Mouse (Mus musculus) limb, embryonic 10.5 days (tissue): ENCODE results near the gene Tenm2. TPM values are rescaled to one million over a fixed set of nuclear protein-coding genes. Genes with fewer than 3 reads are reported as not detected.

Source experiments
- DNase-seq: peaks from one replicate; pipeline ENCODE4 v3.0.0-alpha.2; 2017; ENCODE audit warnings: low spot score
- H3K27ac ChIP-seq: fragments of 300-500 bp; sonication (generic); 2 replicates; pipeline ENCODE4 v1.5.1; 2016; ENCODE audit warnings: mild to moderate bottlenecking
- H3K27me3 ChIP-seq: fragments of 300-500 bp; sonication (generic); 2 replicates; pipeline ENCODE4 v1.6.1; 2016; ENCODE audit warnings: low read depth, mild to moderate bottlenecking; ENCODE audit not compliant: poor library complexity, severe bottlenecking
- H3K36me3 ChIP-seq: fragments of 300-500 bp; sonication (generic); 2 replicates; pipeline ENCODE4 v1.6.1; 2016; ENCODE audit warnings: mild to moderate bottlenecking, moderate library complexity
- H3K4me1 ChIP-seq: fragments of 300-500 bp; sonication (generic); 2 replicates; pipeline ENCODE4 v1.6.1; 2016
- H3K4me3 ChIP-seq: fragments of 300-500 bp; sonication (generic); 2 replicates; pipeline ENCODE4 v1.5.1; 2016; ENCODE audit warnings: mild to moderate bottlenecking, moderate library complexity
- H3K9me3 ChIP-seq: fragments of 300-500 bp; sonication (generic); replicated peaks from 2 replicates; pipeline ENCODE4 v1.6.1; 2016; ENCODE audit warnings: mild to moderate bottlenecking
- WGBS: fragments of 180-500 bp; shearing (Covaris S2); methylation state at CpG from one replicate; pipeline ENCODE4 v1.1.7; 2016; 5-methylcytosine and 5-hydroxymethylcytosine counted together
- polyA plus RNA-seq: library from polyadenylated mRNA; unstranded; fragments of >200 nt; fragmentation: Nextera tagmentation; extraction: Ambion mirVana; gene quantifications from 2 replicates; pipeline ENCODE4 v1.2.1, GENCODE M21; 2016

Gene Tenm2
- polyA plus RNA-seq, 1 experiment from 2014 or later: 0.60 TPM

DNA sequence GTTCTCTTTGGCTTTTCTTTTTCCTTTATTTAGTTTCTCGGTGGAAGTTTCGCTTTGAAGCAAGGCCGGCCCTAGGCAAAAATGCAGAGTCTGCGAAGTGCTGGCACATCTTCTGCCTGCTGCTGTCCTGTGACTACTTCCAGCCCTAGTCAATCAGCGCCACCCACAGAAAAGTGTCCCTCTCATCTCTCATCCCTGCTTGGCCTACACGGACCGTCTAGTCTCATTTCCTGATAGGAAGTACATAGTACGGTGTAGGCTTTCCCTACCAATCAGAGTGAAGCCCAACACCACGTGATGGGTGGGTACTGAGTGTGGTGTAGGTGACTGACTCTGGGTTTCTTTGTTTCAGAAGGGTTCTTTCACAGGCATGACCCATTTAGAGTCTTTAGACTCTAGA lies 783.3 kb downstream of the Tenm2 start:
- Histone ChIP-seq H3K4me3 (no peak overlapping the region), H3K36me3 (no peaks in the 10 kb centered on the region), H3K4me1 (no peaks in the 10 kb centered on the region), H3K27me3 (no peaks in the 10 kb centered on the region), H3K27ac (no peak overlapping the region), H3K9me3 (no peaks in the 10 kb centered on the region)
- WGBS: 84% methylated on average over 9 of the region's 9 CpGs
- no peak for DNase-seq

DNA sequence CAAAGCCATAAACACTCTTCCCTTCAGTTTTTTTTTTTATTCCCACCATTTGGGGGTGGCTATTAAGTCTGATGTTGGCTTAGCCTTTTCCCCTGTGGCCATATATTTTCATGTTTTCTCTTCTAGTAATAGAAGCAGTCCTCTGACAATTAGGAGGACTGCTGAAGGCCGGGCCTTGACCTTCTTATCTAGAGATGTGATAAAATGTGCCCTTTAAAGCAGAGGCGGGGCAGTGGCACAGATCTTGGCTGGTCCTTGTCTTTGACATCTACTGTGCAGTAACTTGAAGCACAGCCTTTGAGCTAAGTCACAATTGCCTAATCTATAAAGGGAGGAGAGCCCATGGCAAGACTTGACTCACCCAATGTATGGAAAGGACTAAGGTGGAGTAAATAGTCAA lies 789.4 kb downstream of the Tenm2 start:
- Histone ChIP-seq H3K9me3 (no peaks in the 10 kb centered on the region), H3K4me3 (no peak overlapping the region), H3K27ac (no peak overlapping the region), H3K36me3 (no peaks in the 10 kb centered on the region), H3K4me1 (peaks cover 11% of the 10 kb centered on the region), H3K27me3 (no peaks in the 10 kb centered on the region)
- WGBS: 63% methylated on average over 2 of the region's 2 CpGs
- no peak for DNase-seq

DNA sequence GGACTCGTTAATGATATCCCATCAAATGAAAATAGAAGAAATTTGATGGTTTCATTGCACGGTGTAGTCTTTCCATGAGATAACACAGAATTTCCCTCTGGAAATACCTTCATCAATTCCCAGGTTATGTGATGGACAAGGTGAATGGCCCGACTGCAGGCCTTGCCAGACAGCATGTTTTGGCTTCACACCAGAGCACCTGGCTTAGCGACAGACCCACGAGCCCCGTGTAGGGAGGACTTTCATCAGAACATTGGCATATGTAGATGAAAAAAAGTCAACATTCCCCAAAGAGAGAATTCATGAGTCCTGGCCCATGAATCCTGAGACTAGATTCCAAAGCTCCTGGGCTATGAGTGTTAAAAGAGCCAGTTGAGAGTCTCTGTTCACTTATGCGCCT lies 791.9 kb downstream of the Tenm2 start:
- no peak overlapping the region for H3K4me3 ChIP-seq
- no peak overlapping the region for H3K27ac ChIP-seq
- no peaks in the 10 kb centered on the region for H3K36me3 ChIP-seq
- H3K9me3 ChIP-seq: no peaks in the 10 kb centered on the region
- no peaks in the 10 kb centered on the region for H3K27me3 ChIP-seq
- WGBS: 94% methylated on average over 7 of the region's 7 CpGs
- no peak for DNase-seq
- H3K4me1 ChIP-seq: peaks cover 17% of the 10 kb centered on the region

GRCm38 (mm10) chr11:36441801-36442200 lies 794.0 kb downstream of the Tenm2 start:
- Histone ChIP-seq H3K27ac (no peak overlapping the region; the same call in 1 of the 2 replicates), H3K4me1 (peaks cover 17% of the 10 kb centered on the region), H3K36me3 (no peaks in the 10 kb centered on the region), H3K9me3 (no peaks in the 10 kb centered on the region), H3K4me3 (no peak overlapping the region), H3K27me3 (no peaks in the 10 kb centered on the region)
- 17% methylated on average over 6 of the region's 6 CpGs for WGBS
- DNase-seq: no peak

DNA sequence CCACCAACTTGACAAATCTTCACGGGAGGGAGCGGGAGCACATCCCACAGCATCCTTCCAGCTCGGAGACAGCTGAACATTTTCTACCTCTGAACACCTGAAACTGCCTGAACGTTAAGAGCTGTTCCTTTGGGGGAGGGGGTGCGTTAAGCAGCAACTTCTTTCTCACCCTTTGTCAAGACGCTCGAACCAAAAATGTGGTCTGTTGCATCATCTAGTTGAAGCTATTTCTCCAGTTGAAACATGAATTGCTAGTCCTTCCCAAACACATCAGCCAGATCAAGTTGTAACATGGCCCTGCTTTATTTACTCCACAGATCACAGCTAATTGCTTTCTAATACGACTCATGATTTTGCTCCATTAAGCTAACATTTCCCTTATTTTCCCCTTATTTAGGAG lies 799.5 kb downstream of the Tenm2 start:
- no peak overlapping the region for H3K27ac ChIP-seq
- DNase-seq: no peak
- 54% methylated on average over 8 of the region's 8 CpGs for WGBS
- H3K9me3 ChIP-seq: no peaks in the 10 kb centered on the region
- H3K4me3 ChIP-seq: no peak overlapping the region
- H3K4me1 ChIP-seq: peaks cover 22% of the 10 kb centered on the region
- H3K36me3 ChIP-seq: no peaks in the 10 kb centered on the region
- no peaks in the 10 kb centered on the region for H3K27me3 ChIP-seq

DNA sequence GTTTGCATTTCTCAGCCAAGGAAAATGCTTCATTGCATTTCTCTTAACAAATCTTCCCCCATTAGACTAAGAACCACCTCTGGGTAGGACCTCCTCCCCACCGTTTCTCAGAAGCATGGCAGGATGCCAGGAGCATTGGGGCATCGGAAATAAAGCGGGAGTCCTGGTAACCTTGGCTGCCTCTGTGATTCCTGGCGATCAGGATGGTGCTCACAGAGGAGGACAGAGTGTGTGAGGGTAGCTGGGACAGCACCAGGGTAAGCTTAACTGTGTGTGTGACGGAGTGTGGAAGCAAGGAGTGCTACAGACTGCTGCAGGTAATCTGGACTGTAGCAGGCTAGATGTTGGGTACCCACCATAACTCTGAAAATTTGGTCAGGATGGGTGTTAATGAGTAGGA lies 806.8 kb downstream of the Tenm2 start:
- DNase-seq: no peak
- Histone ChIP-seq H3K9me3 (no peaks in the 10 kb centered on the region), H3K4me3 (no peak overlapping the region), H3K36me3 (no peaks in the 10 kb centered on the region), H3K4me1 (peaks cover 30% of the 10 kb centered on the region), H3K27me3 (no peaks in the 10 kb centered on the region), H3K27ac (0 out of 2 replicates have a peak overlapping the region, but pooled peaks have one; percentile 27)
- 91% methylated on average over 5 of the region's 5 CpGs for WGBS

- 86% methylated on average over 3 of the region's 3 CpGs for WGBS
- H3K36me3 ChIP-seq: no peaks in the 10 kb centered on the region
- peaks cover 14% of the 10 kb centered on the region for H3K4me1 ChIP-seq
- no peak for DNase-seq
- H3K4me3 ChIP-seq: no peak overlapping the region
- H3K27ac ChIP-seq: no peak overlapping the region
- no peaks in the 10 kb centered on the region for H3K9me3 ChIP-seq
- no peaks in the 10 kb centered on the region for H3K27me3 ChIP-seq
Measured at GRCm38 (mm10) chr11:36424959-36425358, 810.8 kb downstream of the Tenm2 start.

GRCm38 (mm10) chr11:36420047-36420446 lies 815.7 kb downstream of the Tenm2 start:
- H3K4me3 ChIP-seq: no peak overlapping the region
- no peak overlapping the region for H3K27ac ChIP-seq
- 82% methylated on average over 7 of the region's 7 CpGs for WGBS
- no peaks in the 10 kb centered on the region for H3K36me3 ChIP-seq
- DNase-seq: no peak
- peaks cover 6% of the 10 kb centered on the region; the same call in 1 of the 2 replicates for H3K4me1 ChIP-seq
- no peaks in the 10 kb centered on the region for H3K9me3 ChIP-seq
- no peaks in the 10 kb centered on the region for H3K27me3 ChIP-seq

DNA sequence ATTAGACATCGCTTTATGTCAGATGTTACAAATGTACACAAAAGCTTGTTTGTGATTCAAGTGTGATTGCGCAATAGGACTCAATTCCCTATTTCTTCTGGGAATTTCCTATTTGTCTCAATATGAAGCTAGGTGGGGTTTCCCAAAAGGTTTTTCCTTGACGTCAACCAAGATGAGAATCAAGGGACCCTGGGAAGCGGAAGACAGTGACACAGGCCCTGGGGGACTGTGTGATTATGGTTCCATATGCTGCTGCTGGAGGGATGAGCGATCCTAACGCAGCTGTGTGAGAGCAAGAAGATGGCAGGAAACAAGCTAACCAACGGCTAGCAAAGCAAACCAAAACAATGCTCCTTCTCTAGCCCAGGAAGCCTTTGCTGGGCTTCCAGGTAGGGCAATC lies 820.5 kb downstream of the Tenm2 start:
- no peak for DNase-seq
- Histone ChIP-seq H3K27ac (no peak overlapping the region), H3K4me3 (no peak overlapping the region), H3K36me3 (no peaks in the 10 kb centered on the region), H3K4me1 (no peaks in the 10 kb centered on the region), H3K27me3 (no peaks in the 10 kb centered on the region), H3K9me3 (no peaks in the 10 kb centered on the region)
- 80% methylated on average over 7 of the region's 7 CpGs for WGBS

DNA sequence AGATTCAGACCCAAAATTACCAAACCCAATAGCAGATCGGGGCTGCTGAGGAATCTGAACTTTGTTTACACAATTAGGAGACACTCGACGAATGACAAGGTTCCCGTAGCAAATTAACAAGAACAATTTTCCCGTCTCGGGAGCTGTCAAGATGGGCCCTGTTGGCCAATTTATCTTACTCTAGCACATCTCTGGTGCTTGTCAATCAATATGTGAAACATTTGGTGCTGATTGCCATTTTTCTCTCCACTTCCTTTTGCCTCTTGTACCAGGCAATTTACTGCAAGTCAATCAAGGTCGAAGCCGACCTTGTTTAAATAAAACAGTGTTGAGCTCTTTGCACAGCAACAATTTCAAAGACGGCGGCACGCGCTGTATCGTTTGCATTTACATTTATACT lies 824.9 kb downstream of the Tenm2 start:
- H3K27ac ChIP-seq: no peak overlapping the region
- no peaks in the 10 kb centered on the region for H3K9me3 ChIP-seq
- H3K27me3 ChIP-seq: no peaks in the 10 kb centered on the region
- no peak for DNase-seq
- H3K4me3 ChIP-seq: no peak overlapping the region
- WGBS: 67% methylated on average over 13 of the region's 13 CpGs
- H3K4me1 ChIP-seq: no peaks in the 10 kb centered on the region
- H3K36me3 ChIP-seq: no peaks in the 10 kb centered on the region

- no peaks in the 10 kb centered on the region for H3K36me3 ChIP-seq
- no peaks in the 10 kb centered on the region for H3K27me3 ChIP-seq
- 54% methylated on average over 12 of the region's 12 CpGs for WGBS
- no peak overlapping the region for H3K4me3 ChIP-seq
- H3K4me1 ChIP-seq: no peaks in the 10 kb centered on the region
- no peaks in the 10 kb centered on the region for H3K9me3 ChIP-seq
- H3K27ac ChIP-seq: no peak overlapping the region
- peak; percentile 44 for DNase-seq
Measured at GRCm38 (mm10) chr11:36395803-36396710, 839.7 kb downstream of the Tenm2 start.

GRCm38 (mm10) chr11:36384696-36385095 lies 851.1 kb downstream of the Tenm2 start:
- Histone ChIP-seq H3K36me3 (no peaks in the 10 kb centered on the region), H3K27ac (no peak overlapping the region), H3K9me3 (no peaks in the 10 kb centered on the region), H3K4me3 (no peak overlapping the region), H3K27me3 (no peaks in the 10 kb centered on the region), H3K4me1 (peaks cover 2% of the 10 kb centered on the region; the same call in 1 of the 2 replicates)
- WGBS: 85% methylated on average over 5 of the region's 5 CpGs
- DNase-seq: no peak

GRCm38 (mm10) chr11:36371814-36372213 lies 864.0 kb downstream of the Tenm2 start:
- 94% methylated on average over 7 of the region's 7 CpGs for WGBS
- DNase-seq: no peak
- Histone ChIP-seq H3K4me3 (no peak overlapping the region), H3K4me1 (no peaks in the 10 kb centered on the region), H3K27me3 (no peaks in the 10 kb centered on the region), H3K36me3 (no peaks in the 10 kb centered on the region), H3K9me3 (no peaks in the 10 kb centered on the region), H3K27ac (no peak overlapping the region)
